8 mouse cellular contexts compared by ENCODE assay signal in genomic region chr15:99456963-99457605, GRCm38 (mm10). TPM values are rescaled to one million over a fixed set of nuclear protein-coding genes. Genes with fewer than 3 reads are reported as not detected.
DNase-seq lines count a peak whose midpoint lies in the region; ATAC-seq and TF ChIP-seq lines count a peak whose summit lies in the region.

No protein-coding gene starts in this region.

- H3K36me3 ChIP-seq in embryonic facial prominence, embryonic 10.5 days (replicated peaks), result peaks cover 39% of the 10 kb centered on the region
- H3K36me3 ChIP-seq in kidney, embryonic 14.5 days (ENCODE audit: control insufficient read depth, insufficient read depth, low read length), result peaks cover 6% of the 10 kb centered on the region; the same call in 1 of the 2 replicates
- no peaks in the 10 kb centered on the region for H3K36me3 ChIP-seq in liver, embryonic 14.5 days (replicated peaks; ENCODE audit: control insufficient read depth, insufficient read depth, low read depth)

- TF ChIP-seq CTCF in liver, embryonic 14.5 days (IDR thresholded peaks at IDR 0.05; ENCODE audit: low read depth), result no peak

- no peak for TF ChIP-seq EP300 in liver, embryonic 14.5 days (IDR thresholded peaks at IDR 0.05; ENCODE audit: low read depth)

- H3K9me3 ChIP-seq in embryonic facial prominence, embryonic 10.5 days, result no peaks in the 10 kb centered on the region
- no peaks in the 10 kb centered on the region for H3K9me3 ChIP-seq in kidney, embryonic 14.5 days (ENCODE audit: control insufficient read depth, low read length)
- no peaks in the 10 kb centered on the region for H3K9me3 ChIP-seq in liver, embryonic 14.5 days (ENCODE audit: control insufficient read depth, low read length)

- peak; percentile 69 for ATAC-seq in kidney, embryonic 14.5 days (ENCODE audit: low FRiP score, low TSS enrichment)
- peak; percentile 29; the same call in 1 of the 2 replicates for ATAC-seq in liver, embryonic 14.5 days (ENCODE audit: insufficient read depth)

- peak overlapping the region; percentile 81 for H3K4me2 ChIP-seq in kidney, embryonic 14.5 days (replicated peaks; ENCODE audit: low read depth, low read length)
- peak overlapping the region; percentile 72 for H3K4me2 ChIP-seq in liver, embryonic 14.5 days (ENCODE audit: low read depth)

- no peaks in the 10 kb centered on the region for H3K27me3 ChIP-seq in embryonic facial prominence, embryonic 10.5 days (replicated peaks; ENCODE audit: low read depth, poor library complexity, severe bottlenecking)
- no peaks in the 10 kb centered on the region for H3K27me3 ChIP-seq in kidney, embryonic 14.5 days (ENCODE audit: control insufficient read depth, insufficient read depth, low read length)
- no peaks in the 10 kb centered on the region; the same call in 1 of the 2 replicates for H3K27me3 ChIP-seq in liver, embryonic 14.5 days (ENCODE audit: control insufficient read depth, insufficient read depth, low read length)

- H3K4me3 ChIP-seq in embryonic facial prominence, embryonic 10.5 days, result peak overlapping the region; percentile 83
- H3K4me3 ChIP-seq in kidney, embryonic 14.5 days (ENCODE audit: low read length), result peak overlapping the region; percentile 84
- H3K4me3 ChIP-seq in liver, embryonic 14.5 days (ENCODE audit: insufficient read depth in 1 of 2, low read depth in 2 of 2, low read length in 2 of 2), result peak overlapping the region; percentile 57 to 59

- peak overlapping the region; percentile 76 for H3K9ac ChIP-seq in kidney, embryonic 14.5 days (ENCODE audit: low read depth, low read length)
- no peak overlapping the region for H3K9ac ChIP-seq in liver, embryonic 14.5 days (replicated peaks)

- under 1% methylated on average over 43 of the region's 43 CpGs for WGBS in embryonic facial prominence, embryonic 10.5 days
- under 1% methylated on average over 37 of the region's 43 CpGs for WGBS in kidney, embryonic 14.5 days
- under 1% methylated on average over 42 of the region's 43 CpGs for WGBS in liver, embryonic 14.5 days (ENCODE audit: insufficient replicate concordance)

- H3K4me1 ChIP-seq in embryonic facial prominence, embryonic 10.5 days, result peaks cover 53% of the 10 kb centered on the region
- H3K4me1 ChIP-seq in kidney, embryonic 14.5 days (ENCODE audit: control insufficient read depth, insufficient read depth, low read length), result peaks cover 19% of the 10 kb centered on the region
- H3K4me1 ChIP-seq in liver, embryonic 14.5 days (replicated peaks; ENCODE audit: control insufficient read depth in 2 of 2, insufficient read depth in 2 of 2, low read length in 1 of 2), result peaks cover 0 to 3% of the 10 kb centered on the region in 2 experiments; a peak in 1 of 4 replicates

- peak overlapping the region; percentile 94 for H3K27ac ChIP-seq in embryonic facial prominence, embryonic 10.5 days (replicated peaks)
- H3K27ac ChIP-seq in kidney, embryonic 14.5 days (ENCODE audit: low read depth, low read length), result peak overlapping the region; percentile 87
- no peak overlapping the region for H3K27ac ChIP-seq in liver, embryonic 14.5 days

- DNase-seq in 3T3-L1 (ENCODE audit: low read depth, low spot score), result peak; percentile 64
- peak; percentile 67 for DNase-seq in adrenal gland, adult 18-20 months (ENCODE audit: low spot score in 2 of 2)
- DNase-seq in embryonic facial prominence, embryonic 10.5 days (ENCODE audit: low spot score), result peak; percentile 84
- DNase-seq in heart, adult 8-10 months (ENCODE audit: low spot score), result peak; percentile 67
- DNase-seq in liver, embryonic 14.5 days (ENCODE audit: low read depth in 3 of 3, low spot score in 3 of 3), result no peak
- peak; percentile 64 for DNase-seq in neural tube, embryonic 10.5 days (ENCODE audit: extremely low spot score, low spot score)
- peak; percentile 72 for DNase-seq in testis, postnatal 14 days (ENCODE audit: low spot score)

RNA-seq across cellular contexts. Expression of gene Nckap5l, which starts 0.5 kb away (rescaled TPM):
- 10 to 100 TPM; 14.1 to 18.7 TPM for total RNA-seq in adrenal gland, adult 18-20 months (2021)
- 14.1 and 15.1 TPM in 2 replicates for polyA plus RNA-seq in embryonic facial prominence, embryonic 10.5 days (2016; fragmentation: Nextera tagmentation; extraction: Ambion mirVana)
- 1 to 10 TPM; 3.2 to 5.2 (median 4.4) TPM for total RNA-seq in heart, adult 8-10 months (2022)
- 9.3 and 11.8 TPM in 2 replicates for polyA plus RNA-seq in kidney, embryonic 14.5 days (2014; fragmentation: Nextera tagmentation; extraction: Ambion mirVana)
- 0.70 and 1.2 TPM in 2 replicates for polyA plus RNA-seq in liver, embryonic 14.5 days (2012; rRNA removed)
- polyA plus RNA-seq in liver, embryonic 14.5 days (2014; fragmentation: Nextera tagmentation; extraction: Ambion mirVana), result 0.85 and 1.4 TPM in 2 replicates

RNA-seq across cellular contexts. Expression of gene Bcdin3d, which starts 17.4 kb away (rescaled TPM):
- 1 to 10 TPM; 4.6 to 4.7 TPM for total RNA-seq in adrenal gland, adult 18-20 months (2021)
- 16.0 and 16.7 TPM in 2 replicates for polyA plus RNA-seq in embryonic facial prominence, embryonic 10.5 days (2016; fragmentation: Nextera tagmentation; extraction: Ambion mirVana)
- total RNA-seq in heart, adult 8-10 months (2022), result 1 to 10 TPM; 3.0 to 3.4 (median 3.3) TPM
- polyA plus RNA-seq in kidney, embryonic 14.5 days (2014; fragmentation: Nextera tagmentation; extraction: Ambion mirVana), result 13.2 and 16.9 TPM in 2 replicates
- polyA plus RNA-seq in liver, embryonic 14.5 days (2012; rRNA removed), result 3.0 and 3.3 TPM in 2 replicates
- polyA plus RNA-seq in liver, embryonic 14.5 days (2014; fragmentation: Nextera tagmentation; extraction: Ambion mirVana), result 5.0 TPM in 2 replicates

Comparison
In these comparisons a context has a peak if more than half of its experiments do, and no peak if none do; other contexts are left out.
1. DNase-seq: peak in 3T3-L1 (single experiment), adrenal gland, adult 18-20 months (2 of 2), embryonic facial prominence, embryonic 10.5 days (single experiment), heart, adult 8-10 months (single experiment), neural tube, embryonic 10.5 days (single experiment) and testis, postnatal 14 days (single experiment); none in liver, embryonic 14.5 days (0 of 3).
2. Peak in every context shown above with its lines, with median percentiles within 50 percentile points of each other: H3K4me3 ChIP-seq.